Mouse (Mus musculus) testis, adult 2 months (tissue): Measurements from ENCODE around the gene Pigv.

Source experiments
- CTCF ChIP-seq: fragments of 200-500 bp; IDR thresholded peaks from 2 replicates; pipeline ENCODE4 v1.5.1; 2012; ENCODE audit warnings: low read depth, mild to moderate bottlenecking, inconsistent platforms, low read length, moderate library complexity; ENCODE audit not compliant: control insufficient read depth, insufficient read depth, insufficient replicate concordance
- POLR2A ChIP-seq: fragments of 200-500 bp; IDR thresholded peaks from 2 replicates; pipeline ENCODE4 v1.6.1; 2012; ENCODE audit warnings: low read depth, mild to moderate bottlenecking, inconsistent platforms, low read length, moderate library complexity; ENCODE audit not compliant: control insufficient read depth

DNA sequence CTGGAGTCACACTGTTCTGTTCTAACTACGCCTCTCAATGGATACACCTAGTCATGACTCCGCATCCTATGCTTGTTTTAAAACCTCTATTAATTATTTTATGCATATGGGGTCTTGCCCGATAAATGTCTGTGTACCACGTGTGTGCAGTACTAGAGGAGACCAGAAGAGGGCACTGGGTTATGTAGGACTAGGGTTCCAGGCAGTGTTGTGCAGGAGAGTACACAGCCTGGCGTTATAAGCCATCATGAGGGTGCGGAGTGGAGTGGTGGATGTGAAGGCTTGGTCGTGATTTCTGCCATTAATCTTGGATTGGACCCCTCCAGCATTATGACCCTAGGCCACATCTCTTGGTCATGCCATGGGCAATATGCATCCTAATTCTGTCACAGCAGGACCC is 60.0 kb downstream of the Pigv start:
- TF ChIP-seq POLR2A (no peak), CTCF (peak; percentile 36; the same call in 1 of the 2 replicates)
